Mouse (Mus musculus) spleen, adult 2 months (tissue): ENCODE results near the gene U2af2.

ENCODE experiments used
- CTCF ChIP-seq: fragments of 200-500 bp; IDR thresholded peaks from 2 replicates; pipeline ENCODE4 v1.5.1; 2011; ENCODE audit warnings: mild to moderate bottlenecking, inconsistent platforms; ENCODE audit not compliant: insufficient read depth, insufficient read length, insufficient replicate concordance; ENCODE audit errors: extremely low read depth
- POLR2A ChIP-seq: fragments of 200-500 bp; IDR thresholded peaks from 2 replicates; pipeline ENCODE4 v1.6.1; 2011; ENCODE audit warnings: low read depth, low read length, inconsistent platforms

DNA sequence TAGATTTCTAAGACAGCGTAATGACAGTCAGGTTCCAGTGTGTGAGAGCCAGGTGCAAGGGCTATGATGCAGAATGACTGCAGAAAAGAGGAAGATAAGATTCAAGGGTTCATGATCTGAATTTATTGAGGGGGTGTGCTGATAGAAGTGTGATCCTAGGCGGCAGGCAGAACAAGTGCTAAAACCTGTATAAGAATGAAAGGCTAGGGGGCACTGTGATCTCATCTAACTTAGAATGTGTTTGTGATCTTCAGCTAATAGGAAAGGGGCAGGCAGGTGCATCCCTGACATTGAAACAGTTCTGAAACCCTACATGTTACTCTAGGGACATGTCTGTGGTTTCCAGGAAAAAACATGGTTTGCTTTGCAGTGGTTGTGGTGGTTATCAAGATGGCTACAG lies 15.8 kb upstream of the U2af2 start:
- TF ChIP-seq CTCF (no peak), POLR2A (no peak)
